Mouse (Mus musculus): ENCODE measurements at regions not wholly inside any gene's neighbourhood (a gene's known extent, or its start where the extent isn't known, plus 50 kb on each side); places are given as distances from the start of the nearest gene placed in this dataset.

DNA sequence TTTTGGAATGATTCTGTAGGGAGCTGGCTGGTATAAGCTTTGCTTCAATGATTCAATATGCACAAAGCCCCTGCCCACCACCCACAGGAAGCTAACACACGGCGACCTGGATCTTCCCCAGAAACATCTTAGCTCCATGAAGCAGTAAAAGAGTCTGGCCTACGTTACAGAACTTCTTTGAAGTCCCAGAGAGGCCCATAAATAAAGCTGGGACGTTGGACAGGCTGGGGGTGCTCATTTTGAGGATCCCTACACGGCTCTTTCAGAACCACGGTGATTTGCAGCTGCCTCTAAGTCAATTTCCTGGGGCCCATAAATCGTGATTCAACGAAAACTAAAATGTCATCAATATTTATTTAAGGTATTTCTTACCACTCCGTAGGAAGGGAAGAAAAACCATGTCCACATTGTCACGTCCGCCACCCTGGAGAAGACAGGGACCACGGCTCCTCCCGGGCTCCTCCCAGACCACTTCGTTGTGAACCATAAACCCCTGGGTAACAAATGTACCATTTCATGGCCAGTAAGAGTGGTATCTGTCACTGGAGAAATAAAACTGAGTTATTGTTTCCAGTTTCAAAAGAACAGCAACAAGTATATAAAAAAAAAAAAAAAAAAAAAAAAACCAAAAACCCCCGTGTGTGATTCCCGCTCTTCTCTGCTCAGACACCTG lies 60.0 kb upstream of the Six2 start:
- DNase-seq (ENCODE audit: low spot score) (no peak), ATAC-seq (replicated peaks; ENCODE audit: low FRiP score) (no peak)
- no peak overlapping the region for H3K27ac ChIP-seq (ENCODE audit: low read depth, low read length)
- H3K9ac ChIP-seq (ENCODE audit: low read depth, low read length), result no peak overlapping the region
- H3K4me1 ChIP-seq (replicated peaks; ENCODE audit: control insufficient read depth, insufficient read depth, low read length), result no peaks in the 10 kb centered on the region
- H3K36me3 ChIP-seq (ENCODE audit: control insufficient read depth, insufficient read depth, low read length), result no peaks in the 10 kb centered on the region
- no peak overlapping the region for H3K4me2 ChIP-seq
- no peak overlapping the region for H3K4me3 ChIP-seq (ENCODE audit: low read depth, low read length)
- no peaks in the 10 kb centered on the region for H3K9me3 ChIP-seq (ENCODE audit: control insufficient read depth, low read length)
- peaks cover 2% of the 10 kb centered on the region; the same call in 1 of the 2 replicates for H3K27me3 ChIP-seq (replicated peaks; ENCODE audit: control insufficient read depth, insufficient read depth, low read length)
- 63% methylated on average over 16 of the region's 16 CpGs for WGBS
